In genomic region chr7:98981423-98981822, GRCm38 (mm10) we compare ENCODE assay signal across 32 mouse cellular contexts.
DNase-seq lines count a peak whose midpoint lies in the region; ATAC-seq lines count a peak whose summit lies in the region.
"Had no signal": no experiment of that assay in that cellular context is flagged by ENCODE, and none has a peak within 500 bp of the region (broad histone marks: within the 10 kb centered on the region; RNA-seq: fewer than 3 reads in every experiment).

No protein-coding gene starts in this region.

- no peak overlapping the region for H3K4me2 ChIP-seq in heart, embryonic 11.5 days
- no peak overlapping the region for H3K4me2 ChIP-seq in midbrain, embryonic 16.5 days (ENCODE audit: low read length)
- H3K4me2 ChIP-seq: embryonic facial prominence, embryonic 15.5 days; hindbrain, embryonic 12.5 days; limb, embryonic 15.5 days; midbrain, embryonic 11.5 days had no signal

- no peaks in the 10 kb centered on the region for H3K27me3 ChIP-seq in heart, embryonic 11.5 days (ENCODE audit: control insufficient read depth, insufficient read depth, low read length)
- no peaks in the 10 kb centered on the region for H3K27me3 ChIP-seq in midbrain, embryonic 16.5 days (ENCODE audit: control insufficient read depth, insufficient read depth, low read depth, low read length)
- H3K27me3 ChIP-seq: embryonic facial prominence, embryonic 15.5 days; hindbrain, embryonic 12.5 days; limb, embryonic 15.5 days had no signal

- H3K4me1 ChIP-seq in heart, embryonic 11.5 days (ENCODE audit: control insufficient read depth, insufficient read depth, low read length), result peaks cover 21% of the 10 kb centered on the region
- H3K4me1 ChIP-seq in midbrain, embryonic 16.5 days (ENCODE audit: control insufficient read depth, insufficient read depth, low read length), result peaks cover 12% of the 10 kb centered on the region

- H3K27ac ChIP-seq in heart, embryonic 11.5 days (ENCODE audit: low read depth, low read length), result no peak overlapping the region
- no peak overlapping the region for H3K27ac ChIP-seq in midbrain, embryonic 16.5 days (ENCODE audit: low read length)
- H3K27ac ChIP-seq: embryonic facial prominence, embryonic 10.5 days; embryonic facial prominence, embryonic 15.5 days; gastrocnemius, adult 2 months; hindbrain, embryonic 12.5 days; hindbrain, postnatal 0 days; kidney, postnatal 0 days; limb, embryonic 10.5 days; limb, embryonic 15.5 days; macrophage had no signal

- H3K4me3 ChIP-seq in heart, embryonic 11.5 days (ENCODE audit: low read depth, low read length), result no peak overlapping the region
- no peak overlapping the region for H3K4me3 ChIP-seq in midbrain, embryonic 16.5 days (ENCODE audit: low read depth, low read length)
- H3K4me3 ChIP-seq: embryonic facial prominence, embryonic 10.5 days; embryonic facial prominence, embryonic 15.5 days; gastrocnemius, adult 2 months; hindbrain, embryonic 12.5 days; limb, embryonic 10.5 days; limb, embryonic 15.5 days had no signal

- no peak overlapping the region for H3K9ac ChIP-seq in heart, embryonic 11.5 days (ENCODE audit: low read depth, low read length)
- H3K9ac ChIP-seq in midbrain, embryonic 16.5 days (ENCODE audit: low read depth, low read length), result no peak overlapping the region
- H3K9ac ChIP-seq: embryonic facial prominence, embryonic 15.5 days; hindbrain, embryonic 12.5 days; limb, embryonic 15.5 days had no signal

- H3K9me3 ChIP-seq in heart, embryonic 11.5 days (replicated peaks; ENCODE audit: control insufficient read depth, low read length), result no peaks in the 10 kb centered on the region
- no peaks in the 10 kb centered on the region for H3K9me3 ChIP-seq in midbrain, embryonic 16.5 days (replicated peaks; ENCODE audit: control insufficient read depth, low read length, poor library complexity, severe bottlenecking)
- H3K9me3 ChIP-seq: embryonic facial prominence, embryonic 10.5 days; embryonic facial prominence, embryonic 15.5 days; G1E; hindbrain, embryonic 12.5 days; limb, embryonic 10.5 days; limb, embryonic 15.5 days had no signal

- 75% methylated on average over 6 of the region's 6 CpGs for WGBS in heart, embryonic 11.5 days (ENCODE audit: insufficient replicate concordance)
- WGBS in midbrain, embryonic 16.5 days, result 88% methylated on average over 6 of the region's 6 CpGs

- DNase-seq in heart, adult 11 months, result peak; percentile 85
- peak; percentile 40 for DNase-seq in NIH3T3 (ENCODE audit: low read depth)
- DNase-seq in urinary bladder, postnatal 36 days (ENCODE audit: low spot score in 2 of 2), result no peak
- DNase-seq: adrenal gland, postnatal 14 days; cerebellum, adult 8-10 months; cerebellum, postnatal 25 days; gastrocnemius, adult 2 months; gastrocnemius, postnatal 36 days; heart, postnatal 36 days; kidney, adult 8-10 months; layer of hippocampus, adult 9-11 months; lung, adult 2 months; lung, postnatal 10 days; right cerebral cortex, postnatal 14 days; thymus, adult 2 months; thymus, postnatal 36 days had no signal

- H3K36me3 ChIP-seq in heart, embryonic 11.5 days (ENCODE audit: control insufficient read depth, insufficient read depth, low read length), result no peaks in the 10 kb centered on the region
- no peaks in the 10 kb centered on the region for H3K36me3 ChIP-seq in midbrain, embryonic 16.5 days (ENCODE audit: control insufficient read depth, insufficient read depth, low read length)
- H3K36me3 ChIP-seq: embryonic facial prominence, embryonic 10.5 days; hindbrain, embryonic 12.5 days had no signal

- ATAC-seq in heart, embryonic 11.5 days (replicated peaks; ENCODE audit: insufficient number of reproducible peaks, low FRiP score, low TSS enrichment), result no peak
- ATAC-seq in erythroid progenitor cell, adult 5-6 weeks (replicated peaks; ENCODE audit: low FRiP score, poor library complexity, severe bottlenecking), result 0 out of 2 replicates have a peak, but pooled peaks have one; percentile 60
- peak; percentile 80 for ATAC-seq in megakaryocyte progenitor cell, adult 5-6 weeks (replicated peaks; ENCODE audit: poor library complexity)
- ATAC-seq in midbrain, embryonic 16.5 days, result no peak
- ATAC-seq: forebrain, embryonic 14.5 days; hindbrain, postnatal 0 days; intestine, embryonic 16.5 days had no signal

Comparison
In these comparisons a context has a peak if more than half of its experiments do, and no peak if none do; other contexts are left out.
1. DNase-seq: peak in heart, adult 11 months (single experiment) and NIH3T3 (single experiment); none in urinary bladder, postnatal 36 days (0 of 2).
2. ATAC-seq: peak in erythroid progenitor cell, adult 5-6 weeks (single experiment) and megakaryocyte progenitor cell, adult 5-6 weeks (single experiment); none in heart, embryonic 11.5 days (single experiment) and midbrain, embryonic 16.5 days (single experiment).